Mouse (Mus musculus): Measurements from ENCODE around the gene Midn. TPM values are rescaled to one million over a fixed set of nuclear protein-coding genes. Genes with fewer than 3 reads are reported as not detected.

Gene Midn
- polyA plus RNA-seq (2012; ENCODE audit: insufficient read depth, low replicate concordance) = 171 and 203 TPM in 2 replicates

- peaks cover 72% of the 10 kb centered on the region for H3K4me1 ChIP-seq
- TF ChIP-seq FLI1 (IDR thresholded peaks at IDR 0.05; ENCODE audit: low read length) (no peak), GATA1 (IDR thresholded peaks at IDR 0.05; ENCODE audit: borderline replicate concordance, low read length) (no peak)
- H3K9me3 ChIP-seq = no peaks in the 10 kb centered on the region
- H3K36me3 ChIP-seq (replicated peaks; ENCODE audit: low read length) = peaks cover 72% of the 10 kb centered on the region
- H3K27me3 ChIP-seq (replicated peaks) = no peaks in the 10 kb centered on the region
- H3K4me3 ChIP-seq (replicated peaks) = peak within 1 kb of the TSS; percentile 99
Measured at GRCm38 (mm10) chr10:80147719-80148601, at the start of gene Midn. TSS of gene Midn (plus strand) at chr10:80148272.

GRCm38 (mm10) chr10:80098630-80099029, 49.4 kb upstream of the Midn start:
- Histone ChIP-seq H3K4me3 (replicated peaks) (peak overlapping the region; percentile 79), H3K36me3 (replicated peaks; ENCODE audit: low read length) (peaks cover 65% of the 10 kb centered on the region), H3K9me3 (no peaks in the 10 kb centered on the region), H3K4me1 (peaks cover 94% of the 10 kb centered on the region), H3K27me3 (replicated peaks) (no peaks in the 10 kb centered on the region)
- TF ChIP-seq GATA1 (IDR thresholded peaks at IDR 0.05; ENCODE audit: borderline replicate concordance, low read length) = no peak
- no peak for TF ChIP-seq FLI1 (IDR thresholded peaks at IDR 0.05; ENCODE audit: low read length)

- peak overlapping the region; percentile 97 for H3K4me3 ChIP-seq (replicated peaks)
- H3K9me3 ChIP-seq = no peaks in the 10 kb centered on the region
- H3K27me3 ChIP-seq (replicated peaks) = no peaks in the 10 kb centered on the region
- TF ChIP-seq FLI1 (IDR thresholded peaks at IDR 0.05; ENCODE audit: low read length) (no peak), GATA1 (IDR thresholded peaks at IDR 0.05; ENCODE audit: borderline replicate concordance, low read length) (no peak)
- peaks cover 94% of the 10 kb centered on the region for H3K4me1 ChIP-seq
- peaks cover 43% of the 10 kb centered on the region for H3K36me3 ChIP-seq (replicated peaks; ENCODE audit: low read length)
Measured at GRCm38 (mm10) chr10:80100982-80101381, 47.1 kb upstream of the Midn start.

- Histone ChIP-seq H3K4me1 (peaks cover 88% of the 10 kb centered on the region), H3K9me3 (no peaks in the 10 kb centered on the region), H3K4me3 (replicated peaks) (peak overlapping the region; percentile 97), H3K36me3 (replicated peaks; ENCODE audit: low read length) (peaks cover 32% of the 10 kb centered on the region), H3K27me3 (replicated peaks) (no peaks in the 10 kb centered on the region)
- TF ChIP-seq FLI1 (IDR thresholded peaks at IDR 0.05; ENCODE audit: low read length) (no peak), GATA1 (IDR thresholded peaks at IDR 0.05; ENCODE audit: borderline replicate concordance, low read length) (no peak)
Measured at GRCm38 (mm10) chr10:80102216-80102915, 45.7 kb upstream of the Midn start.

GRCm38 (mm10) chr10:80103032-80103431, 45.0 kb upstream of the Midn start:
- peak overlapping the region; percentile 97 for H3K4me3 ChIP-seq (replicated peaks)
- TF ChIP-seq GATA1 (IDR thresholded peaks at IDR 0.05; ENCODE audit: borderline replicate concordance, low read length) (no peak), FLI1 (IDR thresholded peaks at IDR 0.05; ENCODE audit: low read length) (no peak)
- H3K27me3 ChIP-seq (replicated peaks) = no peaks in the 10 kb centered on the region
- H3K9me3 ChIP-seq = no peaks in the 10 kb centered on the region
- peaks cover 29% of the 10 kb centered on the region for H3K36me3 ChIP-seq (replicated peaks; ENCODE audit: low read length)
- peaks cover 88% of the 10 kb centered on the region for H3K4me1 ChIP-seq

GRCm38 (mm10) chr10:80104181-80104580, 43.9 kb upstream of the Midn start:
- peaks cover 79% of the 10 kb centered on the region for H3K4me1 ChIP-seq
- TF ChIP-seq GATA1 (IDR thresholded peaks at IDR 0.05; ENCODE audit: borderline replicate concordance, low read length) (no peak), FLI1 (IDR thresholded peaks at IDR 0.05; ENCODE audit: low read length) (no peak)
- H3K27me3 ChIP-seq (replicated peaks) = no peaks in the 10 kb centered on the region
- peak overlapping the region; percentile 21 for H3K4me3 ChIP-seq (replicated peaks)
- no peaks in the 10 kb centered on the region for H3K9me3 ChIP-seq
- H3K36me3 ChIP-seq (replicated peaks; ENCODE audit: low read length) = peaks cover 19% of the 10 kb centered on the region

GRCm38 (mm10) chr10:80105460-80105859, 42.6 kb upstream of the Midn start, which contains the start of gene Sbno2:
TSS of gene Sbno2 (minus strand) at chr10:80105571.
- H3K4me1 ChIP-seq = peaks cover 76% of the 10 kb centered on the region
- H3K4me3 ChIP-seq (replicated peaks) = peak within 1 kb of the TSS; percentile 80

GRCm38 (mm10) chr10:80105926-80106325, 42.1 kb upstream of the Midn start:
- no peak for TF ChIP-seq GATA1 (IDR thresholded peaks at IDR 0.05; ENCODE audit: borderline replicate concordance, low read length)
- no peak for TF ChIP-seq FLI1 (IDR thresholded peaks at IDR 0.05; ENCODE audit: low read length)

More at GRCm38 (mm10) chr10:80105460-80105859, 42.6 kb upstream of the Midn start, which contains the start of gene Sbno2:
- H3K27me3 ChIP-seq (replicated peaks) = no peaks in the 10 kb centered on the region
- peaks cover 6% of the 10 kb centered on the region for H3K36me3 ChIP-seq (replicated peaks; ENCODE audit: low read length)
- no peaks in the 10 kb centered on the region for H3K9me3 ChIP-seq
- TF ChIP-seq GATA1 (IDR thresholded peaks at IDR 0.05; ENCODE audit: borderline replicate concordance, low read length) (no peak), FLI1 (IDR thresholded peaks at IDR 0.05; ENCODE audit: low read length) (no peak)

GRCm38 (mm10) chr10:80107678-80108077, 40.4 kb upstream of the Midn start:
- Histone ChIP-seq H3K27me3 (replicated peaks) (no peaks in the 10 kb centered on the region), H3K4me1 (peaks cover 66% of the 10 kb centered on the region)
- TF ChIP-seq FLI1 (IDR thresholded peaks at IDR 0.05; ENCODE audit: low read length) = no peak

More at GRCm38 (mm10) chr10:80105926-80106325, 42.1 kb upstream of the Midn start:
- Histone ChIP-seq H3K9me3 (no peaks in the 10 kb centered on the region), H3K27me3 (replicated peaks) (no peaks in the 10 kb centered on the region), H3K4me3 (replicated peaks) (peak overlapping the region; percentile 65), H3K4me1 (peaks cover 73% of the 10 kb centered on the region), H3K36me3 (replicated peaks; ENCODE audit: low read length) (peaks cover 1% of the 10 kb centered on the region)

More at GRCm38 (mm10) chr10:80107678-80108077, 40.4 kb upstream of the Midn start:
- Histone ChIP-seq H3K9me3 (no peaks in the 10 kb centered on the region), H3K36me3 (replicated peaks; ENCODE audit: low read length) (no peaks in the 10 kb centered on the region), H3K4me3 (replicated peaks) (no peak overlapping the region)
